Mouse (Mus musculus): ENCODE measurements around the gene Isca1.
A peak's percentile ranks its signal among the peaks of the same experiment; 100 is the strongest.
"Not testable (repeated sequence)": the region's sequence is repeated elsewhere in the genome, so short reads cannot be mapped to it uniquely, and the experiment has no call there.

The Isca1 gene

GRCm38 (mm10) chr13:59746711-59747110 is 22.9 kb downstream of the Isca1 start, which contains the start of gene 1700014D04Rik:
TSS of gene 1700014D04Rik (minus strand) at chr13:59746752.
- DNase-seq (ENCODE audit: low read depth, low spot score), result no peak

- DNase-seq (ENCODE audit: low read depth, low spot score), result peak; percentile 57
These were observed 23.4 kb downstream of the Isca1 start for GRCm38 (mm10) chr13:59746164-59746563.

- DNase-seq (ENCODE audit: low read depth, low spot score), result no peak
These were observed 24.1 kb downstream of the Isca1 start for GRCm38 (mm10) chr13:59745462-59745861.

GRCm38 (mm10) chr13:59741697-59742096 is 27.9 kb downstream of the Isca1 start:
- peak; percentile 53 for DNase-seq (ENCODE audit: low read depth, low spot score)

- DNase-seq (ENCODE audit: low read depth, low spot score), result no peak
These were observed 28.5 kb downstream of the Isca1 start for GRCm38 (mm10) chr13:59741096-59741495.

- no peak for DNase-seq (ENCODE audit: low read depth, low spot score)
These were observed 30.2 kb downstream of the Isca1 start for GRCm38 (mm10) chr13:59739397-59739796.

GRCm38 (mm10) chr13:59738455-59738854 is 31.2 kb downstream of the Isca1 start:
- DNase-seq (ENCODE audit: low read depth, low spot score), result no peak

GRCm38 (mm10) chr13:59735190-59735589 is 34.4 kb downstream of the Isca1 start:
- peak; percentile 84 for DNase-seq (ENCODE audit: low read depth, low spot score)

GRCm38 (mm10) chr13:59734347-59734746 is 35.3 kb downstream of the Isca1 start:
- DNase-seq (ENCODE audit: low read depth, low spot score), result peak; percentile 51

- peak; percentile 33 for DNase-seq (ENCODE audit: low read depth, low spot score)
These were observed 35.7 kb downstream of the Isca1 start for GRCm38 (mm10) chr13:59733936-59734335.

- no peak for DNase-seq (ENCODE audit: low read depth, low spot score)
These were observed 38.0 kb downstream of the Isca1 start, which contains the start of gene Spata31d1d for GRCm38 (mm10) chr13:59731652-59732051. TSS of gene Spata31d1d (minus strand) at chr13:59731752.

- DNase-seq (ENCODE audit: low read depth, low spot score), result peak; percentile 88
These were observed 41.1 kb downstream of the Isca1 start for GRCm38 (mm10) chr13:59728378-59729093.

- peak; percentile 60 for DNase-seq (ENCODE audit: low read depth, low spot score)
These were observed 43.3 kb downstream of the Isca1 start for GRCm38 (mm10) chr13:59726139-59726867.

- not testable (repeated sequence) for DNase-seq (ENCODE audit: low read depth, low spot score)
These were observed 47.5 kb downstream of the Isca1 start for GRCm38 (mm10) chr13:59722089-59722488.

- no peak for DNase-seq (ENCODE audit: low read depth, low spot score)
These were observed 50.1 kb downstream of the Isca1 start for GRCm38 (mm10) chr13:59719475-59719874.

- not testable (repeated sequence) for DNase-seq (ENCODE audit: low read depth, low spot score)
These were observed 50.7 kb downstream of the Isca1 start for GRCm38 (mm10) chr13:59718857-59719440.

GRCm38 (mm10) chr13:59713710-59714109 is 55.9 kb downstream of the Isca1 start:
- DNase-seq (ENCODE audit: low read depth, low spot score), result no peak

GRCm38 (mm10) chr13:59711984-59712383 is 57.6 kb downstream of the Isca1 start, which contains the start of gene Spata31d1b:
TSS of gene Spata31d1b (plus strand) at chr13:59712284.
- peak; percentile 58 for DNase-seq (ENCODE audit: low read depth, low spot score)

GRCm38 (mm10) chr13:59710230-59710629 is 59.4 kb downstream of the Isca1 start, which contains the start of gene Spata31d1a:
TSS of gene Spata31d1a (minus strand) at chr13:59710330.
- DNase-seq (ENCODE audit: low read depth, low spot score), result peak; percentile 45
